Mouse (Mus musculus) testis, postnatal 14 days (tissue): ENCODE results near the gene Ccdc32.
"Not testable (repeated sequence)": the region's sequence is repeated elsewhere in the genome, so short reads cannot be mapped to it uniquely, and the experiment has no call there.

Experiments
- DNase-seq: peaks from one replicate; pipeline ENCODE4 v3.0.0; 2021; ENCODE audit warnings: low spot score

The Ccdc32 gene

DNA sequence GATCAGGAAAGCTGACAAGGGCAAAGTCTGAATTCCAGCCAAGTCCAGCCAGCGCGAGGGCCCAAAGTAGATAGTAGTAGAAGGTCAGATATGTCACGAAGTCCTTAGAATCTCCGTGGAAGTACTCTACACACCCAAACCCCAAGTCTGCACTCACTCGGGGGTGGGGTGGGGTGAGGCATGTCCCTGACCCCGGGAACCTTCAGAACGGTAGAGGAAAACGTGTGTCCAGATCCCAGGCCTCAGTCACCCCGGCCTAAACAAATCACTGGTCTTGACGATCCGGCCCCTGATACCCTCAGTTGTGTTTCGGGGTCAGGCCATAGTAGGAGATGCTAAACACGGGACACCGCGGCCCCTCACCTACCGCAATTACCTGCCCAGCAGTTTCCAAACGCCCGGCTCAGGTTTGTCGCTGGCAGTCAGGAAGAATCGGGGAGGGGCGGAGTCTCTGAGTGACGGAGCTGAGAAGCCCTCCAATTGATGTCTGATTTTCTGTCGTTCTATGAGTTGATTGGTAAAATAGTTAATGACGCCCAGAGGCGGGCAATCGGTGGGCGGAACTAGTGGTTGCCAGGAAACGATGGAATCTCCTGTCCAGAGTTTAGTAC is at the start of gene Ccdc32:
Gene Ccdc32, minus strand, starts transcription at position 453 of the 611 bp plus-strand sequence.
- DNase-seq = peak; percentile 91

DNA sequence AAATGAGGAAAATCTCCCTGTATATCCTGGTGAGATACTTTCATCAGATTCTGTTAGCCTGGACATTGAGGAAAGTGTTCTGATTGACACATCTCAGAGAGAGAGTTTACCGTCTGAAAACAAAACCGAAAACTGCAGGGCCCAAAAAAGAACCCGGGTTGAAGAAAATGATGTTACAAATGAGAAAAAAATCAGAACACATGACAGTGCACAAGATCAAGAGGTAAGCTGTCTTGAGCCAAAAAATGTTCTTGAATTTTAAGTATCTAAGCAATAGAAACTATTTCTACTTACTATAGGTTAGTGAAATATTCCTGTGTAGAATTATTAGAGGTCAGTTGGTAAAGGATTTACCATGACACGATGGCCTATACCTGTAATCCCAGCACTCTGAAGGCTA is 43.2 kb upstream of the Ccdc32 start:
- no peak for DNase-seq

- DNase-seq = no peak
Observed at GRCm38 (mm10) chr2:119060139-119060538, 30.9 kb upstream of the Ccdc32 start.

GRCm38 (mm10) chr2:119050132-119050650 is 21.0 kb upstream of the Ccdc32 start:
- no peak for DNase-seq

DNA sequence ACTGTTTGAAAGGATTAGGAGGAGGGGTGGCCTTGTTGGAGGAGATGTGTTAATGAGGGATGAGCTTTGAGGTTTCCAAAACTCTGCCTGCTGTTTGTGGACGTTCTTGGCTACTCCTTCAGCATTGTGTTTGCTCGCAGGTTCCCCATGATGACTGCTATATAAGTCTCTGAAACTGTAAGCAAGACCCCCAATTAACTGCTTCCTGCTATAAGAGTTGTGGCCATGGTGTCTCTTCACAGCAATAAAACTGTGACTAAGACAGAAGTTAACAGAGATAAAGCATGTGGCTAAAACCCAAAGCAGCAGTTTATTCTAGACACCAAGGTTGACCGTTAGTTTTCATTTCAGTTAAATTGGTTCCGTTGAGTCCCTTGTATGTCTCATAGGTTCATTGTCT is 18.7 kb upstream of the Ccdc32 start:
- DNase-seq = no peak

GRCm38 (mm10) chr2:119046649-119047611 is 17.7 kb upstream of the Ccdc32 start, which contains the start of gene Knl1:
Knl1 (plus strand) TSS chr2:119047119.
- peak; percentile 92 for DNase-seq

DNA sequence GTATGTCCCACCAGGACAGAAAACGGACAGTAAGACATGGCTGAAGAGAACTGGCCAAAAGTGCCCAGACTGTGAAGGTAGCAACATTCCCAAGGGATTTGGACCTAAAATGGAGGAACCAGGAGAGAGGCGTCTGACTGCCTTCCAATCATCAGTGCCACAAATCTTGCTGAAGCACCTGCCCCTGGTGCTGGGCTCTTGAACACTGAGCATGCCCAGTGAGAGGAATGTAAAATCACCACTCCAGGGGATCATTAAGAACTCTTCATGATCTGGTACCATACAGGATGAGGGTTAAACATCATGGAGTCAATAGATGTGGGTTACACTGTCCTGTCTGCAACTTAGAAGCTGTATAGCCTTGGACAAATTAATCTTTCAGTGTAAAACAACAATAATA is 16.0 kb upstream of the Ccdc32 start:
- DNase-seq = no peak

GRCm38 (mm10) chr2:119040882-119041281 is 11.7 kb upstream of the Ccdc32 start:
- no peak for DNase-seq

- no peak for DNase-seq
Observed at GRCm38 (mm10) chr2:119035397-119035745, 6.2 kb upstream of the Ccdc32 start.

DNA sequence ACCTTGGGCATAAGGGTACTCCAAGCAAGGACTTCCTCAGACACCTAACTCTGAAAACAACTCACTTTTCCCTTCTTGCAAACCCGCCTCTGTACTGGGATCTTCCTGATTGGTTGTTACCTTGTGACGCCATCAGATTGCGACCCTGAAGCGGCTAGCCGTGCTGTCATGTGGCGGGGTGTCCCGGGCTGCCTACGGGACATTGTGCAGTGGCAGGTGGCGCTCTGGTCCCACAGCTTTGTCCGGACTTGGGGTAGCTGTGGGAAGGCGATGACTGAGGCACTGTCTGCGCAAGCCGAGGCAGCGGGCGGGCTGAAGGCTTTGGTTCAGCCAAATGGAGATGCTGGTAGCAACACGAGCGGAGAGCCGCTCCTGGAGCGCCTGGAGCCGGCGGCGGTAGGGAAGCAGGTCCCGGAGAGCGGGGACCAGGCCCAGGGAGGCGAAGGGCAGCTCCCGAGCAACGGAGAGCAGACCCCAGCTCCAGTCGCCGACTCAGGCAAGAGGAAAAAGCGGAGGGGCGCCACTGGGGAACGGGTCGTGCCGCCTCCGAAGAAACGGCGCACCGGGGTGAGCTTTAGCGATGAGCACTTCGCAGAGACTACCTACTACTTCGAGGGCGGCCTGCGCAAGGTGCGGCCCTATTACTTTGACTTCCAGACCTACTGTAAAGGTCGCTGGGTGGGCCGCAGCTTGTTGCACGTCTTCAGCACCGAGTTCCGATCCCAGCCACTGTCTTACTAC is 5.6 kb upstream of the Ccdc32 start, which contains the start of gene Rpusd2:
Gene Rpusd2, plus strand, starts transcription at position 135 of the 741 bp plus-strand sequence.
- peak; percentile 94 for DNase-seq

DNA sequence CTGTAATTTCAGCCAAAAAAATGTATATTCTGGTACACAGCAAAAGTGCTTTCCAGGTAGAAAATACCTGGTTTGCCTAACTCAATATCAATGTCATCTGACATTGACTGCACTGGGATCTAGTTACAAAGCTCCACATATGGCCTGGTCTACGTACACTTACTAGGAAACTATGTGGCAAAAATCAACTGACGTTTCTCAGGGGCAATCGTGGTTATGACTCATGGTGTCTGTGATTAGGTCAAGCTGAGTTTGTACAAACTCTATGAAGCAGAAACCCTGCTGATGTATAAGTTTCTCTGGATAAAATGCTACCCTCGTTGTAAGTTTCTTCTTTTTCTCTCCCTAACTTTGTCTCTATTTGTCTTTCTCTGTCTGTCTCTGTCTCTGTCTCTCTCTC is 3.0 kb upstream of the Ccdc32 start:
- no peak for DNase-seq

GRCm38 (mm10) chr2:119026951-119027350 is 2.2 kb downstream of the Ccdc32 start:
- DNase-seq = no peak

DNA sequence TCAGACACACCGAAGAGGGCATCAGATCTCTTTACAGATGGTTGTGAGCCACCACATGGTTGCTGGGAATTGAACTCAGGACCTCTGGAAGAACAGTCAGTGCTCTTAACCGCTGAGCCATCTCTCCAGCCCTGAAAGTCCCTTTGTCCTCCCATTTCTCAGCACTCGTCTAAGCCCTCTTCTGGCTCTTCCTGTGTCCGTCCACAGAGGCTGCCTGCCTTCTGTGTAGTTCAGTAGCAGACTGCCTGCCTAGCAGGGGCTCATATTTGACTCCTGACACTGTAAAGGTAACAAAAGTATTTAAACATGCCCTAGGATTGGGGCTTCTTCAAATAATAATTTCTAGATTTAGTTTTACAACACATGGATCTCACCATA is 4.0 kb downstream of the Ccdc32 start:
- DNase-seq = no peak

DNA sequence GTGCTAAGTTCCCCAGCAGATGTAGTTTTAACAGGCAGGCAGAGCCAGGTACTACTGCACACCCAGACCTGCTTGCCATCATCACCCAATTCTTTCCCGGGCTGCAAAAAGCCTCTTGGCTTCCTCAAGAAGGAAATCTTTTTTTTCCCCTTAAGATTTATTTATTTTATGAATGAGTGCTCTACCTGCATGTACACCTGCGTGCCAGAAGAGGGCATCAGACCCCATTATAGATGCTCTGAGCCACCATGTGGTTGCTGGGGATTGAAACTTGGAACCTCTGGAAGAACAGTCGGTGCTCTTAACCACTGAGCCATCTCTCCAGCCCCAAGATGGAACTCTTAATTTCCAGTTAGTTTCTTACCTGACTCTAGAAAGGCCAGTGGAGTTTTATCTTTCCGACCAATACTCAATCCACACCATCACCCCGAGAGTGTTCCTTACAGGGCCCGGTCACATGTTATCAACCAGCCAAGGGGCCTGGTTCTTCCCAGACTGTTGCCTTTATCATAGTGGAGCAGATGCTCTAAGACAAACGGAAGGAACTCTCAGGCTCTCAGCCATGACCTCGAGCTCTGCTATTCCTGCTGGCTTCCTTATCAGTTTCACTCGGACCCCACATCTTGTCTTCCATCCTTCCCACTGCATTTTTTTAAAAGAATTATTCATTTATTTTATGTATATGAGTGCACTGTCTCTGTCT is 4.5 kb downstream of the Ccdc32 start:
- no peak for DNase-seq

- DNase-seq = no peak
Observed at GRCm38 (mm10) chr2:119023154-119023660, 6.0 kb downstream of the Ccdc32 start.

DNA sequence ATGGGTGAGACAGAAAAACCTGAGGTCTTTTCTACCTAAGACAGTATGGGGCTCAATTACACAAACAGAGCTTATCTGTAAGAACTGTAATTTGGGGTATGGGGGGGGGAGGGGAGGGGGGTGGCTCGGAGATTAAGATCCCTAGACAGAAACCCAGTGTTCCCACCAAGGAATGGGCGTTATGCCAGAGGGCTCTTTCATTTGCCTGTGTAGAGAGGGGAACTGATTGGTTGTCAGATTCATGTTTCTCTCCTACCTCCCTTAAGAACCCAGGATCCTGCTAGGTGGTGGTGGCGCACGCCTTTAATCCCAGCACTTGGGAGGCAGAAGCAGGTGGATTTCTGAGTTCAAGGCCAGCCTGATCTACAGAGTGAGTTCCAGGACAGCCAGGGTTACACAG is 9.7 kb downstream of the Ccdc32 start:
- no peak for DNase-seq

- no peak for DNase-seq
Observed at GRCm38 (mm10) chr2:119019131-119019530, 10.1 kb downstream of the Ccdc32 start.

GRCm38 (mm10) chr2:119018391-119019122 is 10.6 kb downstream of the Ccdc32 start:
- no peak for DNase-seq

DNA sequence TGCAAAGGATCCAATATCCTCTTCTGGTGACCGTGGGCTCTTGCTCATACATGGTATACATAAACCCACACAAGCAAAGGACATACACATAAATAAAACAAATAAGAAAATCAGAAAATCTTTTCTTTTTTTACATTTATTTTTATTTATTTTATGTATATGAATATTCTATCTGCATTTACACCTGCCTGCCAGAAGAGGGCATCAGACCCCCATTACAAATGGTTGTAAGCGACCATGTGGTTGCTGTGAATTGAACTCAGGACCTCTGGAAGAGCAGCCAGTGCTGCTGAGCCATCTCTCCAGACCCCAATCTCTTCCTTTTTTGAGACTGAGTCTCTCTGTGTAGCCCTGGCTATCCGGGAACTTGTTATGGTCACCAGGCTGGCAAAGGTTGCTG is 11.5 kb downstream of the Ccdc32 start:
- DNase-seq = no peak

GRCm38 (mm10) chr2:119016312-119016711 is 12.9 kb downstream of the Ccdc32 start:
- not testable (repeated sequence) for DNase-seq
